In genomic region chr14:56816541-56816940, GRCm38 (mm10) we compare ENCODE assay signal across 14 mouse cellular contexts.
"Had no signal": no experiment of that assay in that cellular context is flagged by ENCODE, and none has a peak within 500 bp of the region (broad histone marks: within the 10 kb centered on the region; RNA-seq: fewer than 3 reads in every experiment).

No protein-coding gene starts in this region.

- H3K4me3 ChIP-seq: kidney, embryonic 15.5 days; liver, embryonic 13.5 days; lung, embryonic 15.5 days; midbrain, embryonic 13.5 days; neural tube, embryonic 15.5 days had no signal

- H3K27ac ChIP-seq: kidney, embryonic 15.5 days; liver, embryonic 13.5 days; lung, embryonic 15.5 days; midbrain, embryonic 13.5 days; neural tube, embryonic 15.5 days had no signal

- H3K36me3 ChIP-seq: kidney, embryonic 15.5 days; liver, embryonic 13.5 days; lung, embryonic 15.5 days; midbrain, embryonic 13.5 days; neural tube, embryonic 15.5 days had no signal

- DNase-seq: kidney, adult 2 months; kidney, postnatal 14 days; liver; liver, embryonic 13.5 days; liver, postnatal 0 days; lung, postnatal 14 days; right cerebral cortex, adult 18-20 months; right cerebral cortex, postnatal 25 days; thymus, adult 2 months; thymus, postnatal 25 days had no signal

- H3K27me3 ChIP-seq: kidney, embryonic 15.5 days; lung, embryonic 15.5 days; midbrain, embryonic 13.5 days; neural tube, embryonic 15.5 days had no signal
